Mouse (Mus musculus) ES-Bruce4 (cell line): ENCODE data around the gene Lipt2.

Experiments used
- CTCF ChIP-seq: IDR thresholded peaks from one replicate; pipeline ENCODE4 v1.8.1; 2011; ENCODE audit warnings: low read depth, low read length
- POLR2A ChIP-seq: IDR thresholded peaks from one replicate; pipeline ENCODE4 v1.8.1; 2011; ENCODE audit warnings: low read length; ENCODE audit not compliant: insufficient read depth

GRCm38 (mm10) chr7:100190778-100191177 is 31.7 kb downstream of the Lipt2 start:
- TF ChIP-seq POLR2A (no peak), CTCF (peak; percentile 68)
